Mouse (Mus musculus): ENCODE results near the gene Lekr1.

- TF ChIP-seq CTCF (IDR thresholded peaks at IDR 0.05; ENCODE audit: borderline replicate concordance, extremely low read depth, insufficient read depth, insufficient read length) (no peak), POLR2A (IDR thresholded peaks at IDR 0.05; ENCODE audit: borderline replicate concordance, extremely low read depth, insufficient read depth, insufficient read length, poor library complexity, severe bottlenecking) (no peak)
Measured at GRCm38 (mm10) chr3:65627707-65628028, 38.4 kb upstream of the Lekr1 start.
